Mouse (Mus musculus) neutrophil, adult 5-6 weeks (primary cell): ENCODE results near the gene Dync1h1. TPM values are rescaled to one million over a fixed set of nuclear protein-coding genes. Genes with fewer than 3 reads are reported as not detected.

Experiments
- ATAC-seq: fragments of 151-379, 151-347 bp; 2 replicates; pipeline ENCODE4 v1.8.0; 2017; ENCODE audit warnings: mild to moderate bottlenecking, moderate TSS enrichment; ENCODE audit not compliant: insufficient number of reproducible peaks, poor library complexity, low FRiP score, severe bottlenecking; ENCODE audit errors: extremely low read depth
- total RNA-seq: library from RNA; stranded (forward); fragments of 200-1000 nt; gene quantifications from 2 replicates; pipeline ENCODE4 v1.2.3, GENCODE M21; 2017

Gene Dync1h1
- total RNA-seq = 169 and 190 TPM in 2 replicates

DNA sequence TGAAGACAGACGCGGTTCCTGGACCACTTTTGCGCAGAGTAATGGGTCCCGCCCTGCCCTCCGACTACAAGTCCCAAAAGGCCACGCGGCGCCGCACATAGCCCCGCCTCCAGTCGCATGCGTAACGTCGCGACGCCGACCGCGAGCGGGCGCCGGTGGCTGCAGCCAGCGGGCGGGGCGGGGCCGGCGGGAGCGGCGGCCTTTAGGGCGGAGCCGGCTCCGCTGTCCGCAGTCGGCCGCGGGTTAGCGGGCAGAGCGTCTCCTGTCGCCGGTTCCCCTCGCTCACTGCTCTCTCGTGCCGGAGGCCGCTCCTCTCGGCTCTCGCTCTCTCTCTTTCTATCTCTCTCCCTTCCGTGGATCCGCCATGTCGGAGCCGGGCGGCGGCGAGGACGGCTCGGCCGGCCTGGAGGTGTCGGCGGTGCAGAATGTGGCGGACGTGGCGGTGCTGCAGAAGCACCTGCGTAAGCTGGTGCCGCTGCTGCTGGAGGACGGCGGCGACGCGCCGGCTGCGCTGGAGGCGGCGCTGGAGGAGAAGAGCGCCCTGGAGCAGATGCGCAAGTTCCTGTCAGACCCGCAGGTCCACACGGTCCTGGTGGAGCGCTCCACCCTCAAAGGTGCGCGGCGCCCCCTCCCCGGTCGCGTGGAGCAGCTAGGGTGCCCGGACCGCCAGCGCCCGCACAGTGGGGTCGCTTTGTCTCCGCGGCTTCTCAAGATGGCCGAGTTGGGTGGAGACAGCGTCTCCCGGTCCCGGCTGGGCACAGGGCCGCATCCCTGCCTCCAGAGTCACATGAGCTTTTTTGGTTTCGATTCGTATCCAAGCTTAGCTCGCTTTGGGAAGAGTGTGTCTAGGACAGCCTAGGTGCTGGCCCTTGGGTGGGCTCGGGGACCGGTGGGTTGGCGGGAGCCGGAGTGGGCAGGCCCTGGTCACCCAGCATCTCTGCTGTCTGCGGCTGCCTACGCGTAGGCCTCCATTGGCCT lies at the start of gene Dync1h1:
Dync1h1 (plus strand) TSS at position 212 of the 978 bp plus-strand sequence.
- peak; percentile 90 for ATAC-seq

DNA sequence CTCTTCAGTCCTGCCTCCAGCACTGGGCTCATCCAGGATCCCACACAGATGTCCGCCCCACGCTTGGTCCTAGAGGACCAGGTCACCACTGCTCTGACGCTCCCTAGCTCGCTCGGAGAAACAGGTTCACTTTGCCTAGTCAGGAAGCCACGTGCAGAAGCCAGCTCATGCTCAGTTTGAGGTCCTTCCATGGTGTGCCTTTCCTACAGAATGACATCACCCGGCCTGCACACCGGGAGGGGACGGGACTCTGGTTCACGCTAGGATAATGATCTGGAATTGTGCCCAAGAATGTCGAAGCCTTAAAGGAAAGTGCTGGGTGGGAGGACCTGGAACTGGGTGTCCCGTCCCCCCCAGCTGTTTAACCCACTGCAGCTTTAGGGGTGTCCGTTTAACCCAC lies 49.1 kb upstream of the Dync1h1 start:
- no peak for ATAC-seq

DNA sequence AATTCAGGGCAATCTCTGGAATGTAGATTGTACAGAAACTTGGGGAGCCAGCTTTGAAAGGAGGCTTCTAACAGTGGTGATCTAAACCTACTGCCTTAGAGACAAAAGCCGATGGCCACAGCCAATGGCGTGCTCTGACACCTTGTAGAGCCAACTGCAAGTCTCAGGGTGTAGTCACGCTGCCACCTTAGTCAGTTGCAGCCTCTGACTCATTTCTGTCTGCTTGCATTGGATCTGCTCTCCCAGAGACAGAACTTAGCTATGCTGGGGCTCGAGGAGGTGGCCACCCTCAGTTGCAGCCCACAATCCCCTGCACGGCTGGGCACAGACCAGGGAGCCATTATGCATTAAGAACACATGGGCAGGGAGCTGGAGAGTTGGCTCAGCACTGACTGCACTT lies 47.9 kb upstream of the Dync1h1 start:
- no peak for ATAC-seq

DNA sequence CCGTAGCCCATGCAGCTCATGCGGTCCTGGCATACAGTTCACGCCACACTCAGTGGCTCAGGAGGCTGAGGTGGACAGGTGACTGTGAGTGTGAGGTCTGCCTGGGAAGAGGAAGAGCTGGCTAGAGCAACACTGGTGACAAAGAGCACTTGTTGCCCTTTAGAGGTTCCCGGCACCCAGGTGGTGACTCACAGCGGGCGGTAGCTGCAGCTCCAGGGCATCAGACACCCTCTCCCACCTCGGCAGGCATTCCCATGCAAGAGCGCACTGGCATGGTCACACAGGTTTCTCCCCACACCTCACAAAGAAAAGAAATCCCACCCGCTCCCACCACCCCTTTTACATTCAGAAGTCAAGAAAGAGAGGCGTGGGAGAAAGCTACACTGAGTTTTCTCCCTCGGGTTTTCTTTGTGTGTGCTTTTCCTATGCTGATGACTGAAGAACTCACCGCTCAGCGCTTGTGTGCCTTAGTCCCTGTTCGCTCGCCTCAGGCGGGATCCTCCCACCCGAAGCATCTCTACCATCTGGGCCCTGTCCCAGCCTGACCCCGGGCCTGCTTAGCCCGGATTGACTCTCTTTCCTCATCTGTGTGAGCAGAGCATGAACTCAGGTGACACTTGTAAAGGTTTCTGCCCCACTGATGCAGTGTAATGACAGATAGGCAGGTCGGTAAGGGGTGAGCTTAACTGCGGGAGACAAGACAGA lies 45.6 kb upstream of the Dync1h1 start:
- no peak for ATAC-seq

DNA sequence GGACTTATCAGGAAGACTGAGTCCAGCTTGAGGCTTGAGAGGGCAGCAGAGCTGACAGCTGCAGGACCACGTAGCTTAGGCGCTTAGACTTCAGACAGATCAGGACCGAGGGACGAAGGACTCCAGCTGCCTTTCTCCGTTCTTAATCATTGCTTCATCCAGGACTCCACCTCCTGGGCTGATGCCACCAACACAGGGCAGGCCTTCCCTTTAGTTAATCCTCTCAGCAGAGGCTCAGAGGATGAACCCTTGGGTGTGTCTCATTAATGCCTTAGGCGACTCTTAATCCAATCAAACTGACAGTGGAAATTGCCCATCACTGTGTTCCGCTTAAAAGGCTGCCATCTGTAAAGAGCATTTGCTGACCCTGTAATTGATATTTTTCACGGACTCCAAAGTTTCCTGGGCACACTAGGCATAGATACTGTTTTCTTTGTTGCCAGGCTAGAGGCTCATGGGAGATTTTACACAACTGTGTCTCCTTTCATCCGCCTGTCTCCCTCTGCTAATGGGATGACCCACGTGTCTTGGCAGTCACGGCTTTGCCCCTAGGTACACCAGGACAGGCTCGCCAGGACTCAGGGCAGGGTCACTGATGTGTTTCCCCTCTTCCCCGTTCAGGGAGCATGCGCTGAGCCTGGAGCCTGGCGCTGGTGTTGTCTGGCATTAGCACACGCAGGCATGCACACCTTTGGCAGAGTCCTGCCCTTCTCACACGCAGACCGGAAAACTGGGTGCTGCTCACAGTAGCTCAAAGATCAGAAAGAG lies 44.2 kb upstream of the Dync1h1 start:
- ATAC-seq = no peak

DNA sequence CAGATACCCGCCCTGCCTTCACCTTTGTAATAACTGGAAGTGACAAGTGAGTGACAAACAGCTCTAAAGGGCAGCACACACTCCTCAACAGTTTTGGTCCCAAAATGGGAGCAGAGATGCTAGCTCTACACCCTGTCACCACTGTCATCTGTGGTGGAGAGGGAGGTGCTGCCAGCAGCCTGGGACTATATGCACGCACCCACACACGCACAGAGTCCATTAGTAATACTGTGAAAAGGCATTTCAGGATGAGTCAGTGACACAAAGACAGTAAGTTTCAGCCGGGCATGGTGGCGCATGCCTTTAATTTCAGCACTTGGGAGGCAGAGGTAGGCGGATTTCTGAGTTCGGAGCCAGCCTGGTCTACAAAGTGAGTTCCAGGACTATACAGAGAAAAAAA lies 43.1 kb upstream of the Dync1h1 start:
- no peak for ATAC-seq

DNA sequence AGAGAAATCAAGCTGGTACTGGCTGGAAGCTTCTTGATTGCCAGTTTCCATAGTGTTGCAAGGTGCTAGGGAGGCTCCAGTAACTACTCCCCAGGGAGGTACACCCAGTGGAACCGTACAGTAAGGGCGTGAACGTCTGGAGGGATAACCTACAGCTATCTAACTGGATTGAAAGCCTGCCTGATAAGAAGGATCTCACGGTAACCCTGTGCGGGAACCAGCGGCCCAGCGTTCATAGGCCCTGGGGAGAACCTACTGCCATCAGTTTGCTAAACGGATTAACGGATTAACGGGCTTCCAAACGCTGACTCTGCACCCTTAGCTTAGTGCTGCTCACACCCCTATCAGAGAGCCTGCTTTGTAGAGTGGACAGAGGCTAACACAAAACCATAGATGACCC lies 37.9 kb upstream of the Dync1h1 start:
- ATAC-seq = no peak

DNA sequence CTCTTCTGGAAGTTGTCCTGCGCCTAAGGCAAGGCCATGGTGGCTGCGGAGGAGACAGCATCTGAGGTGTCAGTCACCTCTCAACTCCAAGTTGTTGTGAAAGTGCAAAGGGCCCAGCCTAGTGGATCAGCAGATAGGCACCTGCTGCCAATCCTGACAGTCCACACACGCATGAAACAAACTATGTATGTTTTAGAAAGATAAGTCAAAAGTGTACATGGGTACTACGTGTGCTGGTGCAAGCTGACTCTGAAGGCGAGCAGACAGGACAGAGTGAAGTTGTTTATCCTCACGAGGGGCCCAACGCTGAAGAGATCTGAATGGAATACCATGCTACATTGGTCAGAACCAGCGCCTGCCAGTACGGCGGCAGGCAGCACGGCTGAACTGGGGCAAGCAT lies 36.4 kb upstream of the Dync1h1 start:
- no peak for ATAC-seq

DNA sequence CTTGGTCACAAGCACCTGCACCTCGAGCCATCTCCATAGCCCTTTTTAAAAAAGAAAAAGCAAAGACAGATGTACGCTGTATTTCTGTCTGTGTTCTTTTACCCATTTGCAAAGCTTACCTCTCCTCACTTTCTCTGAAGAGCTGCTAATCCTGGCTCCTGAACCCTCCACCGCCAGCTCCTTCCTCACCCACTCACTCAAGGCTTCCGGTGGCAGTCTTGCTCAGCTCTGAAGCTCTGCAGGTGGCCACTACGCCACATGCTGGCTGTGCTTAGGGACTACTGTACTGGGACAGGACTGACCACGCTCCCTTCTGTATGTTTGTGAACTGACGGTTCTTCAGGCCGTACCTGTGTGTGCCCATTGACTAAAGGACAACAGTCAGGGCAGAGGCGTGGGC lies 34.9 kb upstream of the Dync1h1 start:
- ATAC-seq = no peak

DNA sequence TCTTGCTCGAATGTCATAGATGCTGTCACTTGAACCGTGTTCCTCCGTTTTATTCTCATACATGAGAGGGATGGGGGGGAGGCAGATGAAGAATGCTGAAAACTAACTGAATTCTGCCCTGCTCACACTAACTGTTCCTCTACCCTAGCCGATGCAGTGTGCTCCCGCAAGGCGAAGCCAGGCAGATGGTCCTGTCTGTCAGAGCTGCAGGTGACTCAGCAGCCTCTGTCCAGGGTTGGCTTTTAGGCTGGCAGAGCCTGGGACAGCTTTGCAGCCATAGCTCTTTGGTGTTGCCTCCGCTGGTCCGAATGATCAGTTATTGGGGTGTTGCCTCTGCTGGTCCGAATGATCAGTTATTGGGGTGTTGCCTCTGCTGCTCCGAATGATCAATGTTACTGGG lies 30.2 kb upstream of the Dync1h1 start:
- ATAC-seq = no peak

DNA sequence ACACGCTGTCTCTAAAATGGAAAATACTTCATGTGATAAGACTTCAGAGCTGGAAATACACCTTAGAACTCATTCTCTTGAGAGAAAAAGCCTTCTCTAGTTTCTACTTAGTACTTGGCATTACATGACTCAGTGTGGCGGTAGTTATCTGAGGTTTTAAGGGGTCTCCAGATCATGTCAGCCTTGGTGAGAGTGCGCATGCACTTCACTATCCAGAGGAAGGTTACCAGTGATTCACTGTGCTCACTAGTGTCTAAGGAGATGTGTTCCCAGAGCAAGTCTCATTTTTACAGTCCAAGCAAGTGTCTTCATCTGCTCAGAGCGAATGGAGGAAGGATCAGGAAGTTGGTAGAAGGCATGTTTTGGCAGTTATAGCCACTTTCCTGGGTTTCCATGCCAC lies 28.9 kb upstream of the Dync1h1 start:
- ATAC-seq = no peak

DNA sequence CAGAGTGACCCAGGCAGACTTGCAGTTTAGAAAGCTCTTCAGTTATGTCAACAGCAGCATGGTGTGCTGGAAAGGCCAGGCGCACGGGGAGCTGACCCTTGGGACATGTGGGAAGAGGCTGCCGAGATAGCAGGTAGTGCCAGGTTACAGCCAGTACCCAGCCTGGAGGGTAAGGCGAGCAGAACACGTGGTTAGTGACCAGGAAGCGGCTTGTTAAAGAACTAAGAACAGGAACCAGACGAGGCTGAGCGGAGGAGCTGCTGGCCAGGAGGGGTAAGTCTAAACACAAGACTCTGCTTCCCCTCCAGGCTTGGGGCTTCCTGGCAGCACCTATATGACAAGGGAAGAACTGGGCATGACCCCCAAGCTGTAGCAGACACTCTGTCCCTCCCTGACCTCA lies 27.6 kb upstream of the Dync1h1 start:
- ATAC-seq = no peak

DNA sequence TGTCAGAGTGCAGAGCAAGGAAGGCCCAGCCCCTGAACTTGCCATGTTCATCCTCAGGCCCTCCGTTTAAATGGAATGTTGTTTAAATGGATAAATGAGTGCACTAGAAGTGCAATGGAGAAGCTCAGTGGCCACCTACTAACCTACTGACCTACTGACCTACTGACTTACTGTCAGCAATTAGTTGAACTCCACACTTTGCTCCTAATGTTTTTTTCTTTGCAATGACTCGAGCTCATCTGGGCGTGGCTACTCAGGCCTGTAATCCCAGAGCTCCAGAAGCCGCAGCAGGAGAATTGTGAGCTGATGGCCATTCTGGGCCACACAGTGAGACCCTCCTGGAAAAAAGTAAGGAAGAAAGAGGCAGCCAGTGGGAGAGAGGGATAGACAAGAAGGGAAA lies 25.3 kb upstream of the Dync1h1 start:
- no peak for ATAC-seq

DNA sequence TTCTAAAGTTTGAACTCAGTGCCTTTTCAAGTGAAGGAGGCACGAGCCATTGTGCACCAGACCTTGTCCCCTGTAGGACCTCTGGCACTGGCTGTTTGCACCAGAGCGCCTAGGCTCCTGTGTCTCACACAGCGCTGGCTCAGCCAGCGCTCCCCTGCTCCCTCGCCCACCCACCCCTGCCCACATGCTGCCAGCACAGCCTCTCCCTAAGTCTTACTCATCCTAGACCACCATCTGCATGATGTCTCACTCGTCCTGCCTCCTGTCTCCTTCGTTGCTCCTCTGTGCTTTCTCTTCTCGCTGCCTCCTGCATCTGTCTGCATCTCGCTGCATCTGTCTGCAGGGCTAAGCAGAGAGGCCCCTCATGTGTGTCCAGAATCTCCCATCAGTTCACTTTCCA lies 22.9 kb upstream of the Dync1h1 start:
- no peak for ATAC-seq

DNA sequence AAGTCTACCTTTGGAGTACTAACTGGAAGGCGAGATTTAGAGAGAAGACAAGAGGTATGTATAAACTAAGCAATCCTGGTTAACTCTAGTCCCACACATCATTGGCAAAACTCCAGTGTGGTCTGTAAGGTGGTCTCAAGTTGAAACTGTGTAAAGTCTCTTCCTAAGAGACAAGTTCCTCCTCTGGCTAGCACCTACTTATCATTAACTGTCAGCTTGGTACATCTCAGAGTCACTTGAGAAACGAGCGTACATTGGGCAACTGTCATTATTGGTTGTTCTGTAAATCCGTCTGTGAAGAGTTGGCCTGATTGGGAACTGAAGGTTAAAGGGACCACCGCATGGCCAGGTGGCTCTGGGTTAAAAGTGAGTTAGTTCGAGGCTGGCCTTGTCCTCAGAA lies 12.6 kb upstream of the Dync1h1 start:
- ATAC-seq = no peak

DNA sequence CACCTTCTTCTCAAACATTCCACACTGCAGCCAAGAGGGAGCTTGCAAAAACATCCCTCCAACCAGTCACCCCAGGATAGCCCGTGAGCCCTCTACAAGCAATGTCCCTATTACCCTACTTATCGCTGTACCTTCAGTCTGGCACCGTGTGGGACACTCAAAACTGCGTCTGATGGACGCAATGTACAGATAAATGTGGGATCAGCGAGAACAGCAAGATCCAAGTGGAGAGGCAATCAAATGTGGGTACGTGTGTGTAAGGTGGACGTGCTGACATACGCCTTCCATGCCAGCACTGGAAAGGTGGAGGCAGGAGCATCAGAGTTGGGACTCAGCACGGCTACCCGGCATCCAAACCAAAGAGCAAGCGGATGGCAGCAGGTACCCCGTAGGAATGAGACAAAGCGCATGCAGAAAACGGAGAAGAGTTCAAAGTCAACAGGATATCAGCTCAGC lies 10.4 kb upstream of the Dync1h1 start:
- ATAC-seq = no peak

DNA sequence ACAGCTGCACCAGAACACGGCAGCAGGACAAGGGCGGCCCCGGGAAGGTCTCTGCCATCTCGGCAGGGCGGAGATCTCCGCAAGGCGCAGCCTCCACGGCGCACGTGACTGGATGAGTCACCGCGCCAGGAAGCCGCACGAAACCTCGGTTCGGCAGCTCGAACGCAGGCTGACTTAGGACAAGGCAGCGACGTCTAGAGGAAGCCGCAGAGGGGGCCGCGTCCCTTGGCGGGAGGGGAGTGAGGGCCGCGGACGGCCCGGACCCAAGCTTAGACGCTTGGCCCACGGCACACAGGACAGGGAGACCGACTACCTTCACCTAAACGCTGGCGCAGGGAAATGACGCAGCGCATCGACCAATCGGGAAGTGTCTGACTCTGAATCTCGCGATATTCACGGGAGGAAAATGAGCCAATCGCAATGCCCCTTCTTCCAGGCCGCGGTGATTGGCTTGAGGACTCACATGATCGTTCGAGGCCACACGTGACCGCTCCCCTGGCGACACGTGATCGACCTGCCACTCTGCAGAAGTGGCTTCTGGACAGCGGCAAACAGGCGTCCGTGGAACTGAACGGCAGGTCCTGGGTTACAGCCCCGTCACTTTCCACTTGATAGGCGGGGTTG lies 9.9 kb upstream of the Dync1h1 start:
- ATAC-seq = peak; percentile 95

DNA sequence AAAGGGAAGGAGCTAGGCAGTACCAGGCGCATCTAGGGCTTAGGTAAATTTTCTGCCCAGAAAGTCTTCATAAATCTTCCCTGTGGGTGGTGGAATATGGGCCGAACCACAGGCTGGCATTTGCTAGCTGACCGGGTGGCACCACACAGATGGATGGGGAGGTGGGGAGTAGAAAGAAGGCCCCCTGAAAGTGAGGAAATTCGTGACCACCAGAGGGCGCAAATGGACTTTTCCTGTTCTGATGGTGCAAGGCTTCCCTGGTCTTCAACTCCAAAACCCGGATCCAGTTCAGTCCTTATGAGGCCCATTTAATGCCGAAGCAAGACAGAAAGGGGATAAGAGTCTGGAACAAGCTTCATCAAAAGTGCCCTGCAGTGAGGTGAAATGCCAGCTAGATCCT lies 2.7 kb upstream of the Dync1h1 start:
- ATAC-seq = no peak

DNA sequence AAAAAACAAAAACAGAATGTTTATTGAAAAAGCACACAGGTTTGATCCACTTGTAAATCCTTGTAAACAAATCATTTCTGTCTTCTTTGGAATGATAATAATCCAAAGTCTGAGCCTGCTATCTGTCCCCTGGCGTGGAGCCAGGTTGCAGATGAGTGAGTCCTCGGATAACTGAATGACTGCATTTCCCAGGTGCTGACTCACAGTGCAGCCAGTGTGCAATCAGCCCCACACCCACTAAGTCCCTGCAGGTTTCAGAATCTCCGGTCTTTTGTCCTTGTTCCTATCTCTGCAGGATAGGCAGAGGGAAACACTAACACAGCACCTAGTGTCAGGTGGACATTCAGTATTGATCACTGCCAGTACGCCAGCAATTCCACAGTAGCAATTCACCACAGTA lies 1.5 kb upstream of the Dync1h1 start:
- no peak for ATAC-seq
